Mouse (Mus musculus): ENCODE data around the gene Pam16. TPM values are rescaled to one million over a fixed set of nuclear protein-coding genes. Genes with fewer than 3 reads are reported as not detected.
"Not testable (repeated sequence)": the region's sequence is repeated elsewhere in the genome, so short reads cannot be mapped to it uniquely, and the experiment has no call there.

The Pam16 gene
- polyA plus RNA-seq, 1 experiment from 2014 or later: 59.7 TPM

GRCm38 (mm10) chr16:4585642-4586530, 38.9 kb downstream of the Pam16 start:
- Histone ChIP-seq H3K27ac (ENCODE audit: low read depth) (peak overlapping the region; percentile 61), H3K9ac (replicated peaks) (peak overlapping the region; percentile 58), H3K27me3 (ENCODE audit: insufficient read depth, low read length) (no peaks in the 10 kb centered on the region), H3K4me1 (ENCODE audit: insufficient read depth) (peaks cover 24% of the 10 kb centered on the region), H3K4me3 (ENCODE audit: low read depth, low read length) (peak overlapping the region; percentile 47), H3K36me3 (replicated peaks; ENCODE audit: insufficient read depth, low read length) (no peaks in the 10 kb centered on the region), H3K4me2 (ENCODE audit: low read depth, low read length) (peak overlapping the region; percentile 74), H3K9me3 (ENCODE audit: low read length) (no peaks in the 10 kb centered on the region)
- DNase-seq (no peak), ATAC-seq (0 out of 2 replicates have a peak, but pooled peaks have one; percentile 8)
- TF ChIP-seq EP300 (IDR thresholded peaks at IDR 0.05; ENCODE audit: low read depth): no peak
- no peak for TF ChIP-seq CTCF (IDR thresholded peaks at IDR 0.05; ENCODE audit: low read depth)
- 9% methylated on average over 14 of the region's 14 CpGs for WGBS (ENCODE audit: insufficient replicate concordance)

- Histone ChIP-seq H3K9ac (replicated peaks) (no peak overlapping the region), H3K36me3 (replicated peaks; ENCODE audit: insufficient read depth, low read length) (no peaks in the 10 kb centered on the region), H3K27ac (ENCODE audit: low read depth) (no peak overlapping the region), H3K4me2 (ENCODE audit: low read depth, low read length) (no peak overlapping the region), H3K27me3 (ENCODE audit: insufficient read depth, low read length) (no peaks in the 10 kb centered on the region), H3K4me3 (ENCODE audit: low read depth, low read length) (no peak overlapping the region), H3K9me3 (ENCODE audit: low read length) (no peaks in the 10 kb centered on the region), H3K4me1 (ENCODE audit: insufficient read depth) (peaks cover 24% of the 10 kb centered on the region)
- DNase-seq (no peak), ATAC-seq (no peak)
- 50% methylated on average over 5 of the region's 5 CpGs for WGBS (ENCODE audit: insufficient replicate concordance)
- TF ChIP-seq CTCF (IDR thresholded peaks at IDR 0.05; ENCODE audit: low read depth) (no peak), EP300 (IDR thresholded peaks at IDR 0.05; ENCODE audit: low read depth) (no peak)
These were observed 40.4 kb downstream of the Pam16 start for GRCm38 (mm10) chr16:4584438-4584837.

GRCm38 (mm10) chr16:4583807-4584206, 41.0 kb downstream of the Pam16 start:
- Histone ChIP-seq H3K27ac (ENCODE audit: low read depth) (no peak overlapping the region), H3K4me3 (ENCODE audit: low read depth, low read length) (no peak overlapping the region), H3K27me3 (ENCODE audit: insufficient read depth, low read length) (no peaks in the 10 kb centered on the region), H3K9ac (replicated peaks) (no peak overlapping the region), H3K4me2 (ENCODE audit: low read depth, low read length) (0 out of 2 replicates have a peak overlapping the region, but pooled peaks have one; percentile 6), H3K9me3 (ENCODE audit: low read length) (no peaks in the 10 kb centered on the region), H3K36me3 (replicated peaks; ENCODE audit: insufficient read depth, low read length) (no peaks in the 10 kb centered on the region), H3K4me1 (ENCODE audit: insufficient read depth) (peaks cover 24% of the 10 kb centered on the region)
- ATAC-seq: no peak
- no peak for DNase-seq
- 22% methylated on average over 3 of the region's 3 CpGs for WGBS (ENCODE audit: insufficient replicate concordance)
- TF ChIP-seq EP300 (IDR thresholded peaks at IDR 0.05; ENCODE audit: low read depth): no peak
- TF ChIP-seq CTCF (IDR thresholded peaks at IDR 0.05; ENCODE audit: low read depth): no peak

- H3K9ac ChIP-seq (replicated peaks); H3K4me2 ChIP-seq (ENCODE audit: low read depth, low read length); H3K4me3 ChIP-seq (ENCODE audit: low read depth, low read length); ATAC-seq; H3K9me3 ChIP-seq (ENCODE audit: low read length); H3K27ac ChIP-seq (ENCODE audit: low read depth); H3K27me3 ChIP-seq (ENCODE audit: insufficient read depth, low read length); H3K36me3 ChIP-seq (replicated peaks; ENCODE audit: insufficient read depth, low read length); DNase-seq: not testable (repeated sequence)
- H3K4me1 ChIP-seq (ENCODE audit: insufficient read depth): peaks cover 11% of the 10 kb centered on the region; the same call in 1 of the 2 replicates
- 84% methylated on average over 3 of the region's 4 CpGs for WGBS (ENCODE audit: insufficient replicate concordance)
These were observed 43.6 kb downstream of the Pam16 start for GRCm38 (mm10) chr16:4581179-4581578.

- Histone ChIP-seq H3K4me2 (ENCODE audit: low read depth, low read length) (peak overlapping the region; percentile 27), H3K36me3 (replicated peaks; ENCODE audit: insufficient read depth, low read length) (no peaks in the 10 kb centered on the region), H3K27me3 (ENCODE audit: insufficient read depth, low read length) (no peaks in the 10 kb centered on the region), H3K9me3 (ENCODE audit: low read length) (no peaks in the 10 kb centered on the region), H3K9ac (replicated peaks) (no peak overlapping the region), H3K4me3 (ENCODE audit: low read depth, low read length) (no peak overlapping the region), H3K4me1 (ENCODE audit: insufficient read depth) (no peaks in the 10 kb centered on the region), H3K27ac (ENCODE audit: low read depth) (peak overlapping the region; percentile 24; the same call in 1 of the 2 replicates)
- no peak for ATAC-seq
- no peak for DNase-seq
- 36% methylated on average over 7 of the region's 7 CpGs for WGBS (ENCODE audit: insufficient replicate concordance)
- TF ChIP-seq CTCF (IDR thresholded peaks at IDR 0.05; ENCODE audit: low read depth) (no peak), EP300 (IDR thresholded peaks at IDR 0.05; ENCODE audit: low read depth) (no peak)
These were observed 46.2 kb downstream of the Pam16 start for GRCm38 (mm10) chr16:4578630-4579029.

- no peak for DNase-seq
These were observed 47.9 kb downstream of the Pam16 start for GRCm38 (mm10) chr16:4576873-4577272.

More at GRCm38 (mm10) chr16:4576873-4577272, 47.9 kb downstream of the Pam16 start:
- Histone ChIP-seq H3K36me3 (replicated peaks; ENCODE audit: insufficient read depth, low read length) (no peaks in the 10 kb centered on the region), H3K27me3 (ENCODE audit: insufficient read depth, low read length) (no peaks in the 10 kb centered on the region), H3K9ac (replicated peaks) (no peak overlapping the region), H3K27ac (ENCODE audit: low read depth) (no peak overlapping the region), H3K9me3 (ENCODE audit: low read length) (no peaks in the 10 kb centered on the region), H3K4me1 (ENCODE audit: insufficient read depth) (no peaks in the 10 kb centered on the region), H3K4me2 (ENCODE audit: low read depth, low read length) (no peak overlapping the region), H3K4me3 (ENCODE audit: low read depth, low read length) (no peak overlapping the region)
- no peak for ATAC-seq
- no peak for TF ChIP-seq EP300 (IDR thresholded peaks at IDR 0.05; ENCODE audit: low read depth)
- TF ChIP-seq CTCF (IDR thresholded peaks at IDR 0.05; ENCODE audit: low read depth): peak; percentile 23
- WGBS (ENCODE audit: insufficient replicate concordance): 28% methylated on average over 2 of the region's 2 CpGs

All from liver, postnatal 0 days (tissue).